Comparison of ENCODE assay signal across 8 mouse cellular contexts in the genomic region with DNA sequence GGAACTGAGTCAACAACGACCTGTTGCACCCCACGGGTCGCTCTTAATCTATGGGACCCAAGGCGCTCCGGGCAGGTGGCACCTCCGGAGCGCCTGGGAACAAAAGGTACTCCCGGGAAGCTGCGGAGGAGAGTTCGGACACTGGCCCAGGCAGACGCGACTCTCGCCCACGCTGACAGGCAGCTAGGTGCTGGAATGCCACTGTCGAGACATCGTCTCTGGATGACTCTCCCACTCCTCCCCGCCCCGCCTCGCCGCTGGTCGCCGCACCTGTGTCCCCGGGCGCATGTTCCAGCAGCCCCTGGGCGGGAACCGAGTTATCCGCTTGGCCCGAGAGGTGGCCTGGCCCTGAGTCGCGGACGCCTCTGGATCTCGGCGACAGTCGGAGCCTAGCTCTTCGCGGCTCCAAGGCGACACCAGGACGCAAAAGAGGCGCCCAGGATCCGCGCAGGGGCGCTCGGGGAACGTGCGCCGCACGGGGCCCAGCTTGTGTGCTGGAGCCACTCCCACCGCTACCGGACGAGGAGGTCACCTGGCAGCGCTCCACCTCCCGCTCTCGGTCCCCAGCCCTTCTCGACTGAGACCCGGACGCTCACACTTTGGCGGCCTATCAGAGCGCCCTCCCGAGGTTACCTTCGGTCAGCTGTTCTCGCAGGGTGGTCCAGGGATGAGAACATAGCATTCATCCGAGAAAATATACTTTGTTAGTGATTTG. TPM values are rescaled to one million over a fixed set of nuclear protein-coding genes. Genes with fewer than 3 reads are reported as not detected.
A peak's percentile ranks its signal among the peaks of the same experiment; 100 is the strongest.
DNase-seq lines count a peak whose midpoint lies in the region; ATAC-seq and TF ChIP-seq lines count a peak whose summit lies in the region.

A gene (minus strand): TSS at position 601 of the 715 bp plus-strand sequence.

- under 1% methylated on average over 62 of the region's 62 CpGs for WGBS in hindbrain, embryonic 10.5 days

- peak; percentile 56 for TF ChIP-seq CTCF in ES-Bruce4 (IDR thresholded peaks at IDR 0.05; ENCODE audit: low read depth, low read length)

- no peaks in the 10 kb centered on the region for H3K27me3 ChIP-seq in ES-Bruce4 (ENCODE audit: control insufficient read depth, insufficient read depth, low read length, poor library complexity, severe bottlenecking)
- H3K27me3 ChIP-seq in hindbrain, embryonic 10.5 days (ENCODE audit: insufficient read depth, poor library complexity, severe bottlenecking): peaks cover 37% of the 10 kb centered on the region

- ATAC-seq in frontal cortex, adult (ENCODE audit: low TSS enrichment): peak; percentile 78

- peak within 1 kb of the TSS; percentile 67 for H3K27ac ChIP-seq in ES-Bruce4 (ENCODE audit: insufficient read depth, low read length)
- peak within 1 kb of the TSS; percentile 78 for H3K27ac ChIP-seq in hindbrain, embryonic 10.5 days

- peak within 1 kb of the TSS; percentile 89 for H3K4me3 ChIP-seq in ES-Bruce4 (ENCODE audit: low read depth, low read length)
- H3K4me3 ChIP-seq in hindbrain, embryonic 10.5 days: peak within 1 kb of the TSS; percentile 67

- no peak for TF ChIP-seq EP300 in ES-Bruce4 (IDR thresholded peaks at IDR 0.05; ENCODE audit: insufficient read depth, low read depth, low read length)

- peak; percentile 14 to 35 for DNase-seq in cerebellum, adult 18-20 months
- DNase-seq in hindbrain, embryonic 10.5 days (ENCODE audit: low spot score): peak; percentile 59
- peak; percentile 27 to 30 for DNase-seq in layer of hippocampus, postnatal 36 days
- DNase-seq in lung, postnatal 36 days: peak; percentile 68
- peak; percentile 54 for DNase-seq in retina, embryonic 14.5 days (ENCODE audit: low spot score)
- DNase-seq in thymus, postnatal 25 days: peak; percentile 71

- H3K36me3 ChIP-seq in ES-Bruce4 (ENCODE audit: control insufficient read depth, insufficient read depth, low read length, poor library complexity, severe bottlenecking): peaks cover 18% of the 10 kb centered on the region
- H3K36me3 ChIP-seq in hindbrain, embryonic 10.5 days: no peaks in the 10 kb centered on the region

- H3K9ac ChIP-seq in ES-Bruce4 (ENCODE audit: low read depth, poor library complexity, severe bottlenecking): peak within 1 kb of the TSS; percentile 69

- H3K9me3 ChIP-seq in ES-Bruce4 (replicated peaks; ENCODE audit: control insufficient read depth, insufficient read depth, low read length, poor library complexity, severe bottlenecking): no peaks in the 10 kb centered on the region
- no peaks in the 10 kb centered on the region for H3K9me3 ChIP-seq in hindbrain, embryonic 10.5 days

- H3K4me1 ChIP-seq in ES-Bruce4 (ENCODE audit: control insufficient read depth, insufficient read depth, low read length): peaks cover 2% of the 10 kb centered on the region
- H3K4me1 ChIP-seq in hindbrain, embryonic 10.5 days (replicated peaks): peaks cover 28% of the 10 kb centered on the region

- no peak for TF ChIP-seq POLR2A in ES-Bruce4 (IDR thresholded peaks at IDR 0.05; ENCODE audit: insufficient read depth, low read length)

RNA-seq across cellular contexts. Expression of the gene that starts here (rescaled TPM):
- polyA plus RNA-seq in ES-Bruce4 (2011; ENCODE audit: insufficient read depth, insufficient read length, low read depth, missing spikeins): 62.0 and 64.3 TPM in 2 replicates
- polyA plus RNA-seq in hindbrain, embryonic 10.5 days (2016; fragmentation: Nextera tagmentation; extraction: Ambion mirVana): 0.54 and 1.7 TPM in 2 replicates
- under 1 TPM; 0.20 to 0.56 TPM for total RNA-seq in layer of hippocampus, postnatal 36 days (2021)

Comparison
In these comparisons a context has a peak if more than half of its experiments do, and no peak if none do; other contexts are left out.
1. Peak in every context shown above with its lines: DNase-seq, ATAC-seq, H3K4me3 ChIP-seq and H3K27ac ChIP-seq.
2. RNA of the gene that starts here (polyA plus RNA-seq): 62.0 to 64.3 TPM in ES-Bruce4; 0.54 to 1.7 TPM in hindbrain, embryonic 10.5 days; every median in the first group is over 10 times any median in the second.
3. Peak in DNase-seq in layer of hippocampus, postnatal 36 days; RNA of the gene not detected or under 1 TPM.